Mouse (Mus musculus) gastrocnemius, adult 2 months (tissue): ENCODE measurements at regions not wholly inside any gene's neighbourhood (a gene's known extent, or its start where the extent isn't known, plus 50 kb on each side); places are given as distances from the start of the nearest gene placed in this dataset.

Source experiments
- DNase-seq: peaks from one replicate; pipeline ENCODE4 v3.0.0; 2022
- H3K27ac ChIP-seq: fragments of 200-600 bp; 2 replicates; pipeline ENCODE4 v1.8.1; 2022; ENCODE audit warnings: mild to moderate bottlenecking
- H3K4me3 ChIP-seq: fragments of 200-600 bp; 2 replicates; pipeline ENCODE4 v1.8.1; 2022; ENCODE audit warnings: mild to moderate bottlenecking, moderate library complexity
- CTCF ChIP-seq: fragments of 200-600 bp; IDR thresholded peaks from 2 replicates; pipeline ENCODE4 v1.8.1; 2022; ENCODE audit warnings: antibody characterized with exemption, mild to moderate bottlenecking, moderate library complexity
- intact Hi-C: fragments of 180-260 bp; cut with DNase I; formaldehyde crosslinking; loops from one replicate; pipeline ENCODE4 v1.15.1; 2025

GRCm38 (mm10) chr7:72948666-72949065 is 426.6 kb upstream of the Rgma start:
- no peak for DNase-seq
- no peak overlapping the region for H3K4me3 ChIP-seq
- no peak for TF ChIP-seq CTCF
- H3K27ac ChIP-seq, result no peak overlapping the region
- intact Hi-C loops, result no loop called here

- intact Hi-C loops, result no loop called here
- H3K4me3 ChIP-seq, result no peak overlapping the region
- H3K27ac ChIP-seq, result no peak overlapping the region
- no peak for TF ChIP-seq CTCF
- DNase-seq, result no peak
These were observed 425.4 kb upstream of the Rgma start for GRCm38 (mm10) chr7:72949886-72950285.

- H3K27ac ChIP-seq, result no peak overlapping the region
- DNase-seq, result no peak
- no peak for TF ChIP-seq CTCF
- no peak overlapping the region for H3K4me3 ChIP-seq
- intact Hi-C loops, result no loop called here
These were observed 417.6 kb upstream of the Rgma start for GRCm38 (mm10) chr7:72957674-72958073.

- intact Hi-C loops, result no loop called here
- H3K4me3 ChIP-seq, result no peak overlapping the region
- no peak for TF ChIP-seq CTCF
- no peak for DNase-seq
- H3K27ac ChIP-seq, result no peak overlapping the region
These were observed 414.0 kb upstream of the Rgma start for GRCm38 (mm10) chr7:72961321-72961720.

- TF ChIP-seq CTCF, result no peak
- intact Hi-C loops, result no loop called here
- DNase-seq, result no peak
These were observed 412.5 kb upstream of the Rgma start for GRCm38 (mm10) chr7:72962815-72963214.

GRCm38 (mm10) chr7:72963908-72964307 is 411.4 kb upstream of the Rgma start:
- intact Hi-C loops, result no loop called here
- DNase-seq, result no peak

More at GRCm38 (mm10) chr7:72962815-72963214, 412.5 kb upstream of the Rgma start:
- H3K27ac ChIP-seq, result no peak overlapping the region
- H3K4me3 ChIP-seq, result no peak overlapping the region

GRCm38 (mm10) chr7:72968193-72968592 is 407.1 kb upstream of the Rgma start:
- no peak for TF ChIP-seq CTCF
- H3K4me3 ChIP-seq, result no peak overlapping the region
- DNase-seq, result no peak
- intact Hi-C loops, result no loop called here
- no peak overlapping the region for H3K27ac ChIP-seq

More at GRCm38 (mm10) chr7:72963908-72964307, 411.4 kb upstream of the Rgma start:
- no peak for TF ChIP-seq CTCF
- H3K4me3 ChIP-seq, result no peak overlapping the region
- no peak overlapping the region for H3K27ac ChIP-seq

GRCm38 (mm10) chr7:72971506-72972267 is 403.6 kb upstream of the Rgma start:
- intact Hi-C loops, result no loop called here
- no peak for DNase-seq
- peak overlapping the region; percentile 67 for H3K27ac ChIP-seq
- no peak overlapping the region for H3K4me3 ChIP-seq
- no peak for TF ChIP-seq CTCF

- no peak for DNase-seq
- intact Hi-C loops, result no loop called here
- Histone ChIP-seq H3K4me3 (no peak overlapping the region), H3K27ac (peak overlapping the region; percentile 67)
- TF ChIP-seq CTCF, result no peak
These were observed 402.9 kb upstream of the Rgma start for GRCm38 (mm10) chr7:72972397-72972796.

GRCm38 (mm10) chr7:72973771-72974170 is 401.5 kb upstream of the Rgma start:
- H3K4me3 ChIP-seq, result no peak overlapping the region
- intact Hi-C loops, result no loop called here
- no peak for TF ChIP-seq CTCF
- no peak overlapping the region for H3K27ac ChIP-seq
- DNase-seq, result peak; percentile 31

- H3K4me3 ChIP-seq, result no peak overlapping the region
- intact Hi-C loops, result no loop called here
- no peak for TF ChIP-seq CTCF
- H3K27ac ChIP-seq, result no peak overlapping the region
- DNase-seq, result no peak
These were observed 400.9 kb upstream of the Rgma start for GRCm38 (mm10) chr7:72974384-72974783.

- TF ChIP-seq CTCF, result no peak
- Histone ChIP-seq H3K27ac (no peak overlapping the region), H3K4me3 (no peak overlapping the region)
- intact Hi-C loops, result no loop called here
- no peak for DNase-seq
These were observed 384.5 kb upstream of the Rgma start for GRCm38 (mm10) chr7:72990559-72991429.

- DNase-seq, result peak; percentile 34
These were observed 376.9 kb upstream of the Rgma start for GRCm38 (mm10) chr7:72998374-72998773.

More at GRCm38 (mm10) chr7:72998374-72998773, 376.9 kb upstream of the Rgma start:
- no peak overlapping the region for H3K4me3 ChIP-seq
- intact Hi-C loops, result no loop called here
- H3K27ac ChIP-seq, result peak overlapping the region; percentile 16; the same call in 1 of the 2 replicates
- no peak for TF ChIP-seq CTCF
